Mouse (Mus musculus) cerebellum, postnatal 36 days (tissue): ENCODE measurements around the gene Cyld.
"Not testable (repeated sequence)": the region's sequence is repeated elsewhere in the genome, so short reads cannot be mapped to it uniquely, and the experiment has no call there.

Experiments
- DNase-seq, 2 experiments: peaks; one replicate each; pipeline ENCODE4 v3.0.0; 2021 to 2022; ENCODE audit warnings: mixed read lengths in 2 of 2

Cyld gene

GRCm38 (mm10) chr8:88696721-88697641, at the start of gene Cyld:
Cyld (plus strand) TSS chr8:88697028.
- peak; percentile 98 for DNase-seq

DNA sequence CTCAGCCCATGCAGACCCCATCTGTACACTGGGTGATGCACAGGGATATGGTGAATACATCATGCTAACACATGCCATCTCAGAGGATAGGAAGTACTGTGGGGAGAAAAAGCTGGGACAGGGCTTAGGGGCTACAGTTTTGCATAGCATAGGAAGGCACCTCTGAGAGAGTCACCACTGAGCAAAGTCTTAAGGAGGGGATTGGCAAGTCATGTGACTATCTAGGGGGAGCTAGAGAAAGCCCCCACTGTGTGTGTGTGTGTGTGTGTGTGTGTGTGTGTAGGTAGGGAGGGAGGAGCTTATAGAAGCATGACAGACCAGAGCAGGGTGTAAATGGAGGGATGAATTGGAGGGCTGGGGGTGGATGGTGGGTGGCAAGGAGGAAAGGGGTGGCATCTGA, 48.5 kb upstream of the Cyld start:
- DNase-seq = no peak

GRCm38 (mm10) chr8:88650016-88650708, 46.7 kb upstream of the Cyld start:
- no peak for DNase-seq

GRCm38 (mm10) chr8:88651122-88651521, 45.7 kb upstream of the Cyld start:
- not testable (repeated sequence) for DNase-seq

DNA sequence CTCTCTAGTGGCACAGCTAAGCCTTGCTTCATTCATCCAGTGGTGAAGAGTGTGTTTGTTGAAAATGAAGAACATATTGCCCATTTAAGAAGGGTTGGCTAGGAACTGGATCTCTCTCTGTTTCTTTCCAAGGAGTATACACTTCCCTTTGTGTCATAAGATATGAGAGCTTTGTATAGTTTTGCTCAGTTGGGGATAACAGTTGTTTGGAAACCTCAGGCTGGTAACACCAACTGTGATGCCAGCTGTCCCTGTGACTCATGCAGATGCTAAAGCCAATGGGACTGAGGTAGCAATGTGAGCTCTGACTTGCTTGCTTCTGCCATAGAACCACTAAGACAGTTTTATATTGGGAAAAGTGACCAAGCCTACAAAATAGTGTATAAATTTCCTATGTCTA, 41.5 kb upstream of the Cyld start:
- DNase-seq = no peak

- DNase-seq = no peak
These were observed 37.0 kb upstream of the Cyld start for GRCm38 (mm10) chr8:88659873-88660272.

DNA sequence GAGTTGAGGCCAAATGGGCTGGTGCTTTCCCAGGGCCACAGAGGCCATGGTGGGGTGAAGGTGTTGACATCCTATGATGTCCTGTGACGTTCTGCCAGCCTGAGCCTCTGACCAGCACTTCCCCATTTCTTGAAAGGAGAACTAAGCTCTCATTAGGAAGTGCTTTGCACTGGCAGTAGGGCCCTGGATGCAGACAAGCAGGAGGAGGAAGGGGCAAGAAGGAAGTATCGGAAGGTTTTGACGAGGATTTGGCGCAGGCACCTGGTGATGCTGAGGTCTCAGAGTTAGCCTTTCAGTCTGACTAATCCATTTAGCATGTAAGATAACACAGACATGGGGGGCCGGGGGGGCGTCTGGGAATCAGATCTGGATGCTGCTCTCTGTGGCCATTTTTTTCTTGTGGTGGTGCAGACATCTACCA, 34.4 kb upstream of the Cyld start:
- no peak for DNase-seq

DNA sequence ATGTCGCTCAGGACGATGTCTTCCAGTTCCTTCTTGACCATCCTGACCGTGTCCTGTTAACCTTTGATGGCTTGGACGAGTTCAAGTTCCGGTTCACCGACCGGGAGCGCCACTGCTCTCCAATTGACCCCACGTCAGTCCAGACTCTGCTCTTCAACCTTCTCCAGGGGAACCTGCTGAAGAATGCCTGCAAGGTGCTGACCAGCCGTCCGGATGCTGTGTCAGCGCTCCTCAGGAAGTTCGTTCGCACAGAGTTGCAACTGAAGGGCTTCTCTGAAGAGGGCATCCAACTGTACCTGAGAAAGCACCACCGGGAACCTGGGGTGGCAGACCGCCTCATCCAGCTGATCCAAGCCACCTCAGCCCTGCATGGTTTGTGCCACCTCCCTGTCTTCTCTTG, 32.7 kb upstream of the Cyld start:
- no peak for DNase-seq

DNA sequence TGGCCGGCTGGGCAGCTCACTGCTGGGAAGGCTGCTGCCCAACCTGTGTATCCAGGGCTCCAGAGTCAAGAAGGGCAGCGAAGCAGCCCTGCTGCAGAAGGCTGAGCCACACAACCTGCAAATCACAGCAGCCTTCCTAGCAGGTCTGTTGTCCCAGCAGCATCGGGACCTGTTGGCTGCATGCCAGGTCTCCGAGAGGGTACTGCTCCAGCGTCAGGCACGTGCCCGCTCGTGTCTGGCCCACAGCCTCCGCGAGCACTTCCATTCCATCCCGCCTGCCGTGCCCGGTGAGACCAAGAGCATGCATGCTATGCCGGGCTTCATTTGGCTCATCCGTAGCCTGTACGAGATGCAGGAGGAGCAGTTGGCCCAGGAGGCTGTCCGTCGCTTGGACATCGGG, 31.9 kb upstream of the Cyld start:
- DNase-seq = peak; percentile 62 to 71

- no peak for DNase-seq
These were observed 30.4 kb upstream of the Cyld start for GRCm38 (mm10) chr8:88666435-88666834.

GRCm38 (mm10) chr8:88668400-88669086, 28.3 kb upstream of the Cyld start:
- DNase-seq = no peak

DNA sequence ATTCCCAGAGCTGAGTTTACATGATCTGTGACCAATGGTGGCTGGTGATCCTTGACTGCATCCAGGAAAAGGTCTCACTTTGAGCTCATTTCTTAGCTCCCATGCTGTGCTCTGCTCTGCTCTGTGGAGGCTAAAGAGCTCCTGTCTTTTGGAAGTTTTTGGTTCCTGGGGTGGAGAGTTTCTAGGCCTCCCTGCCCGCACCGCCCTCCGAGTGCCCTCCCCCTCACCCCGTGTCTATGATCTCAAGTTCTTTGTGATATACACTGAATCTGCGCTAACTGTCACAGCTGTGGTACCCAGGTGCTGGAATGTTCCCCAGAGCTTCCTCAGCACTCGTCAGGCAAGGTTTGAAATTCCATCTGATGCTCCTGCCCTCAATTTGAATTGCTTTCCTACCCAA, 26.0 kb upstream of the Cyld start:
- DNase-seq = no peak

- no peak for DNase-seq
These were observed 25.3 kb upstream of the Cyld start for GRCm38 (mm10) chr8:88671575-88671974.

GRCm38 (mm10) chr8:88673859-88674258, 23.0 kb upstream of the Cyld start:
- no peak for DNase-seq

GRCm38 (mm10) chr8:88675372-88676165, 21.3 kb upstream of the Cyld start:
- DNase-seq = no peak

DNA sequence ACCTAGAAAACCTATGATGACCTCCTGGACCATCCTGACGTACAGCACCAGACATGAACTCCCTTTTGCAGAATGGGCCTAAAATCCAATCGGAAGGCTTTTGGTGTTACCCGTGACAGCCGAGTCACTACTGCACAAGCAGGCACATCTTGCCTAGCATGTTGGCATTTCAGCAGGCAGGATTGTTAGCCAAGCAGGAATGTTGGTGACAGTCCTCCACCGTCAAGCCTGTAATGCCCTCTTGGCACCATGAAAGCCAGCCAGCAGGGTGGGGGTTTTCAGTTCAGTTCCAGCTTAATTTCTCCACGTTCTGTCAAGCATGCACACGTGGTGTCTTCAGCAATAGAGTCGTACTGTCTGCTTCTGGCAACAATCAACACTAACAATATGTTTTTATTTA, 19.8 kb upstream of the Cyld start:
- DNase-seq = no peak

GRCm38 (mm10) chr8:88680566-88680965, 16.3 kb upstream of the Cyld start:
- no peak for DNase-seq

DNA sequence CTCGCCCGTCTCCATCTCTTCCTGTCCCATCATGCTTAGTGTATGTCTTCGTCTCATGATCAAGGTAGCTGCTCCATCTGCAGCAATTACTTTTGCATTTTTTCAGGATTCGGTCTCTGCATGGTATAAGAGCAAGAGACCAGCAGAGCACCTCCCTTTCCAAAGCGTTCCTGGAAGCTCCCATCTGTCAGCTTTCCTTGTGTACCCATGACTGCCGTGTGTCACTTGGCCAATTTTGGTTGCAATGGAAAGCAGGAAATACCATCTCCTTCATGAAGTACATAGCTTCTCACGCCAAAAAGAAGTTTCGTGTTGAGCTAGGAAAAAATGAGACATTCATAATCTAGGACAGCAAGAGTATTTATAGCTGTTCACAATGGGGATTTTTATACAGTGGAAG, 15.8 kb upstream of the Cyld start:
- peak; percentile 11 to 13 for DNase-seq

GRCm38 (mm10) chr8:88683656-88684289, 13.1 kb upstream of the Cyld start:
- no peak for DNase-seq

DNA sequence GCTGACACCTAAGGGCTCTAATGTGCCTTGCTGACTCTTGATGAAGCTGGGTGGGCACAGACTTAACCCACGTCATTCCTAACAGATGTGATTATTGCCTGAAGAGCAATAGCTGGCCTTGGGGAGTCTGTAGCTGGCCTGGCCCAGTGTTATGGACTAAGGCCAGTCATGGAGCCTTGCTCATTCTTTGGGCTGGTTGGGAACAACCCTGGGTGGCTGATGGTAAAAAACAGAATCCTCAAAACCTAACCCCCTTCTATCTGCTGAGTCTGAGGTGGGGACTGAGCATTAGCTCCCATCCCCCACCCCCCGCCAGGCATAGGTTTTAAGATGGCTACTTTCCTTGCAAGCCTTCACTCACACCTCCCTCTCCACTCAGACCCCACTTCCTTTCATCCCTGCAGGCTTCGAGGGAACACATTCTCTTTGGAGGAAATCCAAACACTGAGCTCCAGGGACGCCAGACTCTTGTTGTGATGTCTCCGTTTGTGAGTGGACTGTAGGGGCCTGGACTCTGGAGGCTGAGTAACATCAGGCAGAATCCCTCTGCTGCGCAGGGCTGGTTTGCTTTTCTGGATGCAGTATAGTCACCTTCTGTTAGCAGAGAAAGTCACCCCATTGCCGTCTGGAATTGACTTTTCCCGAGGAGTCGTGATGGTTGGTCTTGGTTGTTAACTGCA, 10.5 kb upstream of the Cyld start:
- no peak for DNase-seq

DNA sequence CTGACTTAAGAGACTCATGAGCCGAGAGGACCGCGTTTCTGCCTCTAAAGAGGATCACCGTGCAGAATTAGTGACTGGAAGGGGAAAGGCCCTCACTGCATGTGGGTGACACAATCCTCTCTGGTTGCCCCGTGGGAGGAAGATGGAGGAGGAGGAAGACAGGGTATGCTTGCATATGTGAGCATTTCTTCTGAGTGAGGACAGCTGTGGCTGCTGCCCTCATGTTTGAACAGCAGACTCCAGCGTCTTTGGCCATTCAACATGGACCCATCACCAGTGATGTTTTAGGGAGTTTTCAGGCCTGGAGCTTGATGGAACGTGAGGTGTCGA, 10.0 kb upstream of the Cyld start:
- no peak for DNase-seq

- DNase-seq = no peak
These were observed 7.7 kb upstream of the Cyld start for GRCm38 (mm10) chr8:88689151-88689550.
